19 mouse cellular contexts compared by ENCODE assay signal in the genomic region with DNA sequence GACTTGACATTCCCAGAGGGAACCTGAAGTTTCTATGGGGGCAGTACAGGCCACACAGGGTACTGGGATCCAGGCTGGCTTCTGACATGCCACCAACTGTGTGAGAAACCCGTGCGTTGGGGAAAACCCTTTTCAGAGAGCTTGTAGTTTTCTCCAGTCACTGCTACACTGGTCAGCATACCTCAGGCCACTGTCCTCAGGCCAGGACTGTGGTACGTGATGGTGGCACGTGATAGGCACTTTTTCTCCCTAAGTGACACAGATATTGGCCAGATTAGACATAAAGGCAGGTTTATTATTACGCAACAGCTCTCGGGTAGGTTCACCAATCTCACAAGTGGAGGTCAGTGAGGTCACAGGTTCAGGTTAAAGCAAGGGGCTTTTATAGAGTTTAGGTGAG. TPM values are rescaled to one million over a fixed set of nuclear protein-coding genes. Genes with fewer than 3 reads are reported as not detected.
DNase-seq lines count a peak whose midpoint lies in the region; ATAC-seq and TF ChIP-seq lines count a peak whose summit lies in the region.
"Had no signal": no experiment of that assay in that cellular context is flagged by ENCODE, and none has a peak within 500 bp of the region (broad histone marks: within the 10 kb centered on the region; RNA-seq: fewer than 3 reads in every experiment).

No protein-coding gene starts in this region.

- 62% methylated on average over 6 of the region's 6 CpGs for WGBS in hindbrain, embryonic 10.5 days
- WGBS in hindbrain, postnatal 0 days: 62% methylated on average over 6 of the region's 6 CpGs
- WGBS in midbrain, embryonic 16.5 days: 63% methylated on average over 6 of the region's 6 CpGs

- peaks cover 9% of the 10 kb centered on the region; the same call in 1 of the 2 replicates for H3K27me3 ChIP-seq in hindbrain, embryonic 10.5 days (ENCODE audit: insufficient read depth, poor library complexity, severe bottlenecking)
- H3K27me3 ChIP-seq in hindbrain, postnatal 0 days (ENCODE audit: insufficient read depth, low read length): no peaks in the 10 kb centered on the region
- H3K27me3 ChIP-seq in midbrain, embryonic 16.5 days (ENCODE audit: control insufficient read depth, insufficient read depth, low read depth, low read length): no peaks in the 10 kb centered on the region
- H3K27me3 ChIP-seq: heart, embryonic 13.5 days; kidney, embryonic 15.5 days had no signal

- H3K36me3 ChIP-seq in hindbrain, embryonic 10.5 days: no peaks in the 10 kb centered on the region
- no peaks in the 10 kb centered on the region for H3K36me3 ChIP-seq in hindbrain, postnatal 0 days (ENCODE audit: insufficient read depth, low read length)
- H3K36me3 ChIP-seq in midbrain, embryonic 16.5 days (ENCODE audit: control insufficient read depth, insufficient read depth, low read length): no peaks in the 10 kb centered on the region
- H3K36me3 ChIP-seq: G1E; heart, embryonic 13.5 days; kidney, embryonic 15.5 days had no signal

- no peak for ATAC-seq in hindbrain, postnatal 0 days
- 0 out of 2 replicates have a peak, but pooled peaks have one; percentile 18 for ATAC-seq in midbrain, embryonic 16.5 days
- ATAC-seq: CD4-positive, CD25-positive, alpha-beta regulatory T cell, adult 4 months; lung, postnatal 0 days had no signal

- H3K4me3 ChIP-seq in hindbrain, embryonic 10.5 days: no peak overlapping the region
- no peak overlapping the region for H3K4me3 ChIP-seq in hindbrain, postnatal 0 days (ENCODE audit: low read length)
- no peak overlapping the region for H3K4me3 ChIP-seq in midbrain, embryonic 16.5 days (ENCODE audit: low read depth, low read length)
- H3K4me3 ChIP-seq: heart, embryonic 13.5 days; kidney, embryonic 15.5 days; myocyte had no signal

- H3K27ac ChIP-seq in hindbrain, embryonic 10.5 days: peak overlapping the region; percentile 91
- no peak overlapping the region for H3K27ac ChIP-seq in hindbrain, postnatal 0 days
- H3K27ac ChIP-seq in midbrain, embryonic 16.5 days (ENCODE audit: low read length): peak overlapping the region; percentile 84
- H3K27ac ChIP-seq: heart, embryonic 13.5 days; kidney, embryonic 15.5 days had no signal

- H3K4me2 ChIP-seq in hindbrain, postnatal 0 days (ENCODE audit: low read depth, low read length): no peak overlapping the region
- peak overlapping the region; percentile 21; the same call in 1 of the 2 replicates for H3K4me2 ChIP-seq in midbrain, embryonic 16.5 days (ENCODE audit: low read length)
- H3K4me2 ChIP-seq: heart, embryonic 13.5 days; kidney, embryonic 15.5 days had no signal

- TF ChIP-seq CTCF in hindbrain, postnatal 0 days (IDR thresholded peaks at IDR 0.05; ENCODE audit: low read depth): 0 out of 2 replicates have a peak, but pooled peaks have one; percentile 18

- peak; percentile 69 for DNase-seq in heart, adult 11 months
- DNase-seq in heart, adult 8-10 months (ENCODE audit: low spot score): no peak
- DNase-seq in hindbrain, embryonic 10.5 days (ENCODE audit: low spot score): no peak
- no peak for DNase-seq in hindbrain, postnatal 0 days (ENCODE audit: low spot score)
- no peak for DNase-seq in yolk sac, embryonic 10.5 days (ENCODE audit: low spot score)
- no peak for DNase-seq in thymus, postnatal 0 days (ENCODE audit: low spot score)
- DNase-seq in spleen, adult 12 weeks (ENCODE audit: low spot score): no peak
- DNase-seq: adrenal gland, postnatal 36 days; cerebellum, adult 18-20 months; cerebellum, postnatal 25 days; embryo, embryonic 11 days; spleen, adult 18-20 months had no signal

- H3K4me1 ChIP-seq in hindbrain, embryonic 10.5 days (replicated peaks): peaks cover 66% of the 10 kb centered on the region
- peaks cover 15% of the 10 kb centered on the region for H3K4me1 ChIP-seq in hindbrain, postnatal 0 days (ENCODE audit: insufficient read depth, low read length)
- peaks cover 44% of the 10 kb centered on the region for H3K4me1 ChIP-seq in midbrain, embryonic 16.5 days (ENCODE audit: control insufficient read depth, insufficient read depth, low read length)
- H3K4me1 ChIP-seq: kidney, embryonic 15.5 days had no signal

- no peaks in the 10 kb centered on the region for H3K9me3 ChIP-seq in hindbrain, embryonic 10.5 days
- no peaks in the 10 kb centered on the region for H3K9me3 ChIP-seq in hindbrain, postnatal 0 days (ENCODE audit: low read length)
- H3K9me3 ChIP-seq in midbrain, embryonic 16.5 days (replicated peaks; ENCODE audit: control insufficient read depth, low read length, poor library complexity, severe bottlenecking): no peaks in the 10 kb centered on the region
- H3K9me3 ChIP-seq: G1E; heart, embryonic 13.5 days; kidney, embryonic 15.5 days had no signal

- no peak overlapping the region for H3K9ac ChIP-seq in hindbrain, postnatal 0 days (replicated peaks; ENCODE audit: low read length)
- H3K9ac ChIP-seq in midbrain, embryonic 16.5 days (ENCODE audit: low read depth, low read length): no peak overlapping the region
- H3K9ac ChIP-seq: heart, embryonic 13.5 days; kidney, embryonic 15.5 days had no signal

RNA-seq across cellular contexts. Expression of a gene that starts 41.6 kb away (rescaled TPM):
- total RNA-seq in heart, adult 8-10 months (2022): 10 to 100 TPM; 29.0 to 36.3 (median 32.2) TPM
- polyA plus RNA-seq in hindbrain, embryonic 10.5 days (2016; fragmentation: Nextera tagmentation; extraction: Ambion mirVana): 60.5 and 62.3 TPM in 2 replicates
- total RNA-seq in hindbrain, postnatal 0 days (2014; rRNA removed): 55.2 and 88.4 TPM in 2 replicates
- polyA plus RNA-seq in hindbrain, postnatal 0 days (2015; fragmentation: Nextera tagmentation; extraction: Ambion mirVana): 49.4 and 56.0 TPM in 2 replicates
- 88.4 and 99.6 TPM in 2 replicates for polyA plus RNA-seq in midbrain, embryonic 16.5 days (2015; fragmentation: Nextera tagmentation; extraction: Ambion mirVana)
- polyA plus RNA-seq in thymus, postnatal 0 days (2015; fragmentation: Nextera tagmentation; extraction: Ambion mirVana): 77.0 and 78.8 TPM in 2 replicates

RNA-seq across cellular contexts. Expression of a gene that starts 45.1 kb away (rescaled TPM):
- total RNA-seq in heart, adult 8-10 months (2022): 1 to 10 TPM; 4.7 to 6.7 (median 5.6) TPM
- polyA plus RNA-seq in hindbrain, embryonic 10.5 days (2016; fragmentation: Nextera tagmentation; extraction: Ambion mirVana): 222 and 292 TPM in 2 replicates
- total RNA-seq in hindbrain, postnatal 0 days (2014; rRNA removed): 35.3 and 37.0 TPM in 2 replicates
- 21.7 and 23.3 TPM in 2 replicates for polyA plus RNA-seq in hindbrain, postnatal 0 days (2015; fragmentation: Nextera tagmentation; extraction: Ambion mirVana)
- 16.2 and 20.7 TPM in 2 replicates for polyA plus RNA-seq in midbrain, embryonic 16.5 days (2015; fragmentation: Nextera tagmentation; extraction: Ambion mirVana)
- 138 and 161 TPM in 2 replicates for polyA plus RNA-seq in thymus, postnatal 0 days (2015; fragmentation: Nextera tagmentation; extraction: Ambion mirVana)
